13 mouse cellular contexts compared by ENCODE assay signal in genomic region chr9:113903136-113903535, GRCm38 (mm10). TPM values are rescaled to one million over a fixed set of nuclear protein-coding genes. Genes with fewer than 3 reads are reported as not detected.
A peak's percentile ranks its signal among the peaks of the same experiment; 100 is the strongest.
DNase-seq lines count a peak whose midpoint lies in the region; ATAC-seq and TF ChIP-seq lines count a peak whose summit lies in the region.
"Had no signal": no experiment of that assay in that cellular context is flagged by ENCODE, and none has a peak within 500 bp of the region (broad histone marks: within the 10 kb centered on the region; RNA-seq: fewer than 3 reads in every experiment).

No protein-coding gene starts in this region.

- H3K4me1 ChIP-seq in heart, adult 2 months (ENCODE audit: control insufficient read depth, insufficient read depth, low read length): no peaks in the 10 kb centered on the region
- H3K4me1 ChIP-seq in lung, embryonic 16.5 days (replicated peaks; ENCODE audit: control insufficient read depth, insufficient read depth, low read length): no peaks in the 10 kb centered on the region
- no peaks in the 10 kb centered on the region for H3K4me1 ChIP-seq in heart, postnatal 0 days (ENCODE audit: control insufficient read depth, insufficient read depth)
- no peaks in the 10 kb centered on the region for H3K4me1 ChIP-seq in stomach, embryonic 14.5 days (ENCODE audit: control insufficient read depth, insufficient read depth, low read length)
- H3K4me1 ChIP-seq: embryonic facial prominence, embryonic 12.5 days had no signal

- H3K9me3 ChIP-seq in lung, embryonic 16.5 days (ENCODE audit: control insufficient read depth, low read length): no peaks in the 10 kb centered on the region
- H3K9me3 ChIP-seq in heart, postnatal 0 days (replicated peaks; ENCODE audit: control insufficient read depth, low read length): no peaks in the 10 kb centered on the region
- no peaks in the 10 kb centered on the region for H3K9me3 ChIP-seq in stomach, embryonic 14.5 days (ENCODE audit: control insufficient read depth, low read depth, low read length)
- H3K9me3 ChIP-seq: embryonic facial prominence, embryonic 12.5 days; G1E had no signal

- TF ChIP-seq POLR2A in heart, adult 2 months (IDR thresholded peaks at IDR 0.05; ENCODE audit: insufficient read depth, low read depth, low read length): no peak

- H3K79me2 ChIP-seq in heart, adult 2 months (replicated peaks; ENCODE audit: control insufficient read depth, insufficient read depth, low read length): no peaks in the 10 kb centered on the region

- no peak overlapping the region for H3K4me2 ChIP-seq in lung, embryonic 16.5 days (ENCODE audit: low read depth, low read length)
- no peak overlapping the region for H3K4me2 ChIP-seq in heart, postnatal 0 days (ENCODE audit: low read depth, low read length)
- no peak overlapping the region for H3K4me2 ChIP-seq in stomach, embryonic 14.5 days (replicated peaks; ENCODE audit: low read depth, low read length)
- H3K4me2 ChIP-seq: embryonic facial prominence, embryonic 12.5 days; liver, embryonic 11.5 days had no signal

- H3K27ac ChIP-seq in heart, adult 2 months: peak overlapping the region; percentile 23
- 0 out of 2 replicates have a peak overlapping the region, but pooled peaks have one; percentile 30 for H3K27ac ChIP-seq in lung, embryonic 16.5 days (ENCODE audit: low read length)
- peak overlapping the region; percentile 54 for H3K27ac ChIP-seq in heart, postnatal 0 days (ENCODE audit: low read depth)
- no peak overlapping the region for H3K27ac ChIP-seq in stomach, embryonic 14.5 days (ENCODE audit: low read length)
- H3K27ac ChIP-seq: embryonic facial prominence, embryonic 12.5 days had no signal

- no peak overlapping the region for H3K4me3 ChIP-seq in heart, adult 2 months
- no peak overlapping the region for H3K4me3 ChIP-seq in lung, embryonic 16.5 days (ENCODE audit: low read length)
- H3K4me3 ChIP-seq in heart, postnatal 0 days (ENCODE audit: low read depth, low read length): no peak overlapping the region
- no peak overlapping the region for H3K4me3 ChIP-seq in stomach, embryonic 14.5 days (ENCODE audit: low read depth, low read length)
- H3K4me3 ChIP-seq: embryonic facial prominence, embryonic 12.5 days had no signal

- H3K9ac ChIP-seq in heart, adult 2 months (ENCODE audit: low read depth, low read length): no peak overlapping the region
- no peak overlapping the region for H3K9ac ChIP-seq in lung, embryonic 16.5 days (ENCODE audit: low read length)
- H3K9ac ChIP-seq in heart, postnatal 0 days (replicated peaks; ENCODE audit: low read depth, low read length): no peak overlapping the region
- no peak overlapping the region for H3K9ac ChIP-seq in stomach, embryonic 14.5 days (replicated peaks; ENCODE audit: low read depth, low read length)
- H3K9ac ChIP-seq: embryonic facial prominence, embryonic 12.5 days had no signal

- peak; percentile 92 for ATAC-seq in lung, embryonic 16.5 days (ENCODE audit: low read depth)
- peak; percentile 53 for ATAC-seq in heart, postnatal 0 days (ENCODE audit: insufficient read depth, low read depth)
- peak; percentile 49; the same call in 1 of the 2 replicates for ATAC-seq in stomach, embryonic 14.5 days (ENCODE audit: insufficient number of reproducible peaks, insufficient read depth, low FRiP score, low read depth)
- ATAC-seq: inflammation-experienced regulatory T-cells, adult 6 months had no signal

- intact Hi-C loops in heart, adult 2 months (cut with DNase I): loop anchor here (5.0 kb wide), 1 partner anchor 161 kb away; the partner anchor contains the start of gene Clasp2

- peaks cover 7% of the 10 kb centered on the region for H3K36me3 ChIP-seq in heart, adult 2 months (ENCODE audit: control insufficient read depth, insufficient read depth, low read length)
- H3K36me3 ChIP-seq in lung, embryonic 16.5 days (ENCODE audit: control insufficient read depth, insufficient read depth, low read length): peaks cover 10% of the 10 kb centered on the region
- H3K36me3 ChIP-seq in heart, postnatal 0 days (replicated peaks; ENCODE audit: control insufficient read depth, insufficient read depth, low read length): peaks cover 53% of the 10 kb centered on the region
- H3K36me3 ChIP-seq in stomach, embryonic 14.5 days (ENCODE audit: control insufficient read depth, insufficient read depth, low read length): peaks cover 23% of the 10 kb centered on the region

- no peak for DNase-seq in heart, adult 2 months
- DNase-seq in heart, adult 9 months (ENCODE audit: low spot score in 2 of 2): no peak
- DNase-seq in lung, postnatal 25 days (ENCODE audit: low spot score): no peak
- DNase-seq in heart, postnatal 0 days (ENCODE audit: low spot score): no peak
- no peak for DNase-seq in frontal cortex, postnatal 14 days (ENCODE audit: low spot score in 2 of 2)
- no peak for DNase-seq in cerebellum, postnatal 10 days
- DNase-seq: cerebellum, adult 9-10 months had no signal

- 44% methylated on average over 4 of the region's 4 CpGs for WGBS in heart, adult 2 months
- 38% methylated on average over 4 of the region's 4 CpGs for WGBS in lung, embryonic 16.5 days
- 42% methylated on average over 4 of the region's 4 CpGs for WGBS in heart, postnatal 0 days
- 54% methylated on average over 4 of the region's 4 CpGs for WGBS in stomach, embryonic 14.5 days

- no peak for TF ChIP-seq EP300 in heart, adult 2 months (IDR thresholded peaks at IDR 0.05; ENCODE audit: insufficient read depth, low read depth, low read length)
- TF ChIP-seq EP300 in heart, postnatal 0 days (IDR thresholded peaks at IDR 0.05; ENCODE audit: low read depth): no peak

- no peak for TF ChIP-seq CTCF in heart, adult 2 months (IDR thresholded peaks at IDR 0.05)
- no peak for TF ChIP-seq CTCF in heart, postnatal 0 days (IDR thresholded peaks at IDR 0.05; ENCODE audit: low read depth)

- H3K27me3 ChIP-seq in heart, adult 2 months (ENCODE audit: control insufficient read depth, insufficient read depth, low read length): no peaks in the 10 kb centered on the region
- no peaks in the 10 kb centered on the region for H3K27me3 ChIP-seq in lung, embryonic 16.5 days (ENCODE audit: control insufficient read depth, insufficient read depth, low read depth, low read length)
- no peaks in the 10 kb centered on the region for H3K27me3 ChIP-seq in heart, postnatal 0 days (ENCODE audit: control insufficient read depth, insufficient read depth, low read length)
- no peaks in the 10 kb centered on the region for H3K27me3 ChIP-seq in stomach, embryonic 14.5 days (ENCODE audit: control insufficient read depth, insufficient read depth, low read length)
- H3K27me3 ChIP-seq: embryonic facial prominence, embryonic 12.5 days had no signal

RNA-seq across cellular contexts. Expression of gene Ubp1, which starts 27.6 kb away (rescaled TPM):
- total RNA-seq in heart, adult 2 months (2021): 10 to 100 TPM; 25.7 to 26.0 TPM
- 33.9 and 46.6 TPM in 2 replicates for polyA plus RNA-seq in heart, adult 2 months (2012; rRNA removed)
- 22.6 and 26.8 TPM in 2 replicates for polyA plus RNA-seq in lung, embryonic 16.5 days (2015; fragmentation: Nextera tagmentation; extraction: Ambion mirVana)
- total RNA-seq in heart, postnatal 0 days (2014; rRNA removed; ENCODE audit: low replicate concordance): 30.8 and 46.9 TPM in 2 replicates
- polyA plus RNA-seq in heart, postnatal 0 days (2015; fragmentation: Nextera tagmentation; extraction: Ambion mirVana): 10.8 and 11.1 TPM in 2 replicates
- polyA plus RNA-seq in stomach, embryonic 14.5 days (2014; fragmentation: Nextera tagmentation; extraction: Ambion mirVana): 46.2 and 46.6 TPM in 2 replicates
